Mouse (Mus musculus): ENCODE data around the gene Gm42674.

Gm42674 gene

DNA sequence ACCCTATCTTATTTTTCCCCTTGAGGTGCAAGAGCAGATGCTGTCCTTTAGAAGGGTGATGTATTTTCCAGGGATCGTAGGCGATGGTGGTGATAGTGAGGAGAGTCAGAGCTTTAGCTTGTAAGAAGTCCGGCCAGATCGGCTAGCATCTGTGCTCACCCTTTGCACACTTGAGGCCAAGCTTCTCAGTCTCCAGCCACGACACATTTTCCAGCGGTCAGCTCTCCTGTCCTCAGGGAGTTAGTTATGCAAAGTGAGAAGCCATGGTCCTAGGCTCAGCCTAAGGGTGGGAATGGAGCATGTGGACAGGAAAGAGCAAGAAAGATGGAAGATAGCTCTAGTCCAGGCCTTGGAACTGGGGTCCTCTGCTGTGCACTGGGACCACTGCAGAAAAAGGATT lies 4.9 kb upstream of the Gm42674 start:
- intact Hi-C loops (cut with DNase I): no loop called here

GRCm38 (mm10) chr3:90597736-90598135 lies 4.0 kb upstream of the Gm42674 start:
- intact Hi-C loops (cut with DNase I): no loop called here

DNA sequence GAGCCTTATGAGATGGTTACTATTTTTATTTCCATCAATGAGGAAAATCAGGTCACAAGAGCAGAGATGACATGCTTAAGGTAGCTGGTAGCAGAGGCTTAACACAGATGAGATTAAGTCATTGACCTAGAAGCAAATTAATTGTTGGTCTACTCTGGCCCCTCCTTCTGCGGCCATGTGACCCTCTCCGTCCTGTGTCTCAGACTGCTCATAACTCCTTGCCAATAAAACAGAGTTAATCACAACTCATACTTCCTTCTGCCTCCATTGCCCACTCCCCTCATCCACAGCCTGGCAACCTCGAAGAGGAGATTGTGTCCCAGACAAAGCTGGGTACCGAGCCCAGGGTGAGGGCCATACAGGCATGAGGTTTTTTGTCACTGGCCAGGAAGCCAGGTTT lies 3.5 kb upstream of the Gm42674 start:
- intact Hi-C loops (cut with DNase I): no loop called here

DNA sequence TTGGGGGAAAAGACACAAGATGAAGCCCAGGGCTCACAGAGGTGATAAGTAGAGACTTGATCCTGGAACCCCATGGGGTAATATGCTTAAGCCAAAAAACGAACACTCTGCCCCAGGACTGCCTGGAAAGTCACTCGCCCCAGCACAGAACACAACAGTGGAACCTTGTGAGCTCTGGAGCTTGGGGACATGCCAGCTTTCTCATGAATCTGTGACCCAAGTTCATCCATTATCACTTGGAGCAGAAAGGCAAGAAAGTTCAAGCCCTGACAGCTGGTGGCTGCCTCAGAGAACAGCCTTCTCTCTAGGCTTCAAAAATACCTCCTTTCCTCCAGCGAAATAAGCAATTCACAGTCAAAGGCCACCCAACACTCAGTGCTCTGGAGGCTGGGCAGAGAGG lies 2.3 kb upstream of the Gm42674 start:
- intact Hi-C loops (cut with DNase I): no loop called here

DNA sequence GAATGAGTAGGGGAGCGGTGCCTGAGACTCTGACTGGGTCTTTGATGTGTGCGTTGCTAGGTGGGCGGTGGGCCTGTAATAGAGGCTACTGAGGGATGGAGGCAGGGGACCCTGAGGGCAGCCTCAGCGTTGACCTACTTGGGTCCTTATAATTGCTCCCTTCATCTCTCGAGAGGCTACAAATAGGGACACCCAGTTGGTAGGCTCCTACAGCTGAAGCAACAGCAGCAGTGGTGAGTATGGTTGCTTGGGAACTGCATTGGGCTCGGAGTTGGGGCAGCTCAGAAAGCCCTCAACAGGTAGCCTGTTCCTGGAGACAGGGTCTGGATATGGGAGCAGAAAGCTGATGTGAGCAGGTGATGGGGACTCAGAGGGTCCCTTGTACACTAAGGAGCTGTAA lies 1.7 kb upstream of the Gm42674 start:
- intact Hi-C loops (cut with DNase I): no loop called here

DNA sequence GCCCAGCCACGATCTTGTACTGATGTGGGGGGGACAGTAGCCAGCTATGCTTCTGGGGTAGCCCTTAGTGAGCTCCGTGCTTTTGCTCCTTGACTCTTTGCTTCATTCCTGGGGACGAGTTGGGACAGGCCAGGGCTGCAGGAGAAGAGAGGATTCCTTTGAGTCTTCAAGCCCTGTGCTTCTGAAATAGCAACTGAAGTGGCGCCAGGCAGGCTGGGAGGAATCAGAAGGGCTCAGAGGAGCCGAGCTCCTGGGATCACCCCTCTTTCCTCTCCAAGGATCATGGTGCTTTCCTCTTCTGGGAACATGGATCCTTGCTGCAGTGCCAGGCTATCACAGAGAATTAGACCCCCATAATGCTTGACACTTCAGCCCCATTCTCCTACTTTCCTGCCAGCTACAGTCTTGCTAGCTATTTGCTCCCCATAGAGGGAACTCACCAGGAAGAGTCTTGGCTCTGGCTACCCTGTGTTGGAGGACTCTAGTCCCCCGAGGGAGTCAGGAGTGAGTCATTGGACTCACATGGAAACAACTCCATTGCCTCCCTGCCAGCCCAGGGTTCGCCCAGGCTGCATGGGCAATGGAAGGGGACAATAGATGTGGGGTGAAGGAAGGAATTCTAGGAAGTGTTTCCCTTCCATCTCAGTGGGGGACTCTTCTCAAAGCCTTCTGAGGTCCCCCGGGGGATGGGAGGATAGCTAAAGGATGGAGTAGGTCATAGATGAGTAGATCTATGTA lies 1.1 kb upstream of the Gm42674 start:
- intact Hi-C loops (cut with DNase I): no loop called here

- intact Hi-C loops (cut with DNase I): no loop called here
These were observed 1.9 kb downstream of the Gm42674 start, which contains the start of gene S100a4 for GRCm38 (mm10) chr3:90603623-90604022. Gene S100a4 (plus strand): TSS chr3:90603771.

- intact Hi-C loops (cut with DNase I): no loop called here
These were observed 2.7 kb downstream of the Gm42674 start for GRCm38 (mm10) chr3:90604416-90604815.

DNA sequence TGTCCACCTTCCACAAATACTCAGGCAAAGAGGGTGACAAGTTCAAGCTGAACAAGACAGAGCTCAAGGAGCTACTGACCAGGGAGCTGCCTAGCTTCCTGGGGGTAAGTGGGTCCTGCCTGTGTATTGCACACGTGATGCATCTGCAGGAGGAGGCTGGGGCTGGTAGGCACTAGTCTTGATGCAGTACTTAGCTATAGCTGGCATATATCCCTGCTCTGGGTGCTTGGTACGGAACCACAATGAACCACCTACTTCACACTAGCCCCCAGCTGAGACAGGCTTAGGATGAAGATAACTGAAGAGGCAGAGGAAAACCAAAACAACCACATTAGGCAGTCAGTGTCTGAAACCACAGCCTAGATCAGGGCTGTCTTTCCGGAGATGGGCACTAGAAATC lies 3.3 kb downstream of the Gm42674 start:
- intact Hi-C loops (cut with DNase I): no loop called here

GRCm38 (mm10) chr3:90605736-90606135 lies 4.0 kb downstream of the Gm42674 start:
- intact Hi-C loops (cut with DNase I): no loop called here

GRCm38 (mm10) chr3:90606185-90606584 lies 4.5 kb downstream of the Gm42674 start:
- intact Hi-C loops (cut with DNase I): no loop called here

DNA sequence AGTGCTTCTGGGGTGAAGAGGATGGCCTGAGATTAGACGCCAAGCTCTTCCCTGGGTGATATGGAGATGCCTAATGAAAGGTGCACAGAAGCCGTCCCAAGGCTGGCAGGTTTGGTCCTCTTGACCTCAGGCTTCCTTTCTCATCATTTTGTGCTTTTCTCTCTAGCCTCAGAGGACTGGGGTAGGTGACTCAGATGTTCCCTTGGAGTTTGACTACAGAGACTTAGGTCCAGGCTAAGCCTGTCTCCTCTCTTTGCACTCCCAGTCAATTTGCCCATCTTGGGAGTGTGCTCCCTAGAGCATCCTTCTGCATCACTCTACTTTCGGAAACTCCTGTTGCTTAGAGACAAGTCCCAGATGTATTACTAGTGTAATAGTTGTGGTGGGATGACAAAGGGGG lies 5.7 kb downstream of the Gm42674 start:
- intact Hi-C loops (cut with DNase I): no loop called here

DNA sequence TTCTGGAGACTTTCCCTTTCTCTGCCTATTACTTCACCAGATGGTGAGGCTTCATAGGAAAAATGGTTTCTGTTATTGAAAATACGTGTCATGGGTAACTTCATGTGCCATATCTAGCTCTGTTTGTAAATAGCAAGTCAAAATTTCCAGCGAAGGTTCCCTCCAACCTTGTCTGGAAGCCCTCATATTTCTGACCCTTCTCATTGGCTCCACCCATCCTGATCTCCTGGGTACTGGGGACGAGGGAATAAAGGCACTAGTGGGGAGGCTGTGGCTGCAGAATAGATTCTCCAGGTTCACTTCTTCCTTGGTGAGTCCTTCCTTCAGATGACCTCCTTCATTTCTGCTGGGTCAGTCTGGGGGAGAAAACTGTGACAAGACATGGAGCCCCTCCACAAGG lies 6.5 kb downstream of the Gm42674 start, which contains the start of gene S100a5:
S100a5 (plus strand) TSS at position 301 of the 400 bp plus-strand sequence.
- intact Hi-C loops (cut with DNase I): no loop called here

GRCm38 (mm10) chr3:90609102-90609501 lies 7.4 kb downstream of the Gm42674 start:
- intact Hi-C loops (cut with DNase I): no loop called here

GRCm38 (mm10) chr3:90611494-90611893 lies 9.8 kb downstream of the Gm42674 start:
- intact Hi-C loops (cut with DNase I): no loop called here

- intact Hi-C loops (cut with DNase I): no loop called here
These were observed 10.4 kb downstream of the Gm42674 start for GRCm38 (mm10) chr3:90612061-90612460.

- intact Hi-C loops (cut with DNase I): no loop called here
These were observed 11.1 kb downstream of the Gm42674 start, which contains the start of gene S100a6 for GRCm38 (mm10) chr3:90612728-90613291. Gene S100a6 (plus strand): TSS chr3:90612882.

- intact Hi-C loops (cut with DNase I): no loop called here
These were observed 11.9 kb downstream of the Gm42674 start for GRCm38 (mm10) chr3:90613461-90614147.

GRCm38 (mm10) chr3:90614148-90614530 lies 12.4 kb downstream of the Gm42674 start:
- intact Hi-C loops (cut with DNase I): no loop called here

DNA sequence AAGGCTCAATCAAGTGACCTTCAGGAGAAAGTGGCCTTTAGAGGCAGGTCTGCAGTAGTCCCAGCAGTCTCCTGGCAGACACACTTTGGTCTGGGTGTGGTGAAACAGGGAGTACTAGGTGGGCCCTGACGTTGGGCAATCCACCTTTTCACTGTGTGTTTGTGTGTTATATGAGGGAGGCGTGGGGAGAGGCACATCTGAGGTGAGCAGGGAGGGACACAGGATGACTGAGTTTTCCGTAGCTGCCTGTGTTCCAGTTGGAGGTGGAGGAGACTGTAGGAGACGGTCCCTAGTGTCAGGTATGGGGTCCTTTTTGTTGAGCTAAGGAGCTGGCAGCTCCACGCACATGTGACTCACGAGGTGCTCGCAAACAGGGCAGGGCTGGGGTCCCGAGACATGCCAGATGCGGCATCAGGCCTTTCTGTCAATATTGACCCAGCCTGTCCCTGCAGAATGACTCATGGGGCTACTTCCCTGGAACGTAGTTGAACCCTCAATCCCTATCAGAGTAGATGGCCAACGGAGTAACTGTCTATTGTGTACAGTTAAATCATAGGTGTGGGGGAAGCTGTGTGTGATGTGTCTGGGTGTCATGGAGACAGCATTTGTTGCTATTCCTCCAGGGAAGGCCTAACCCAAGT lies 13.0 kb downstream of the Gm42674 start:
- intact Hi-C loops (cut with DNase I): loop anchor here (1.0 kb wide), 1 partner anchor 29 kb away; no protein-coding TSS in a partner anchor

GRCm38 (mm10) chr3:90615415-90615814 lies 13.7 kb downstream of the Gm42674 start:
- intact Hi-C loops (cut with DNase I): loop anchor here (1.0 kb wide), 1 partner anchor 30 kb away; no protein-coding TSS in a partner anchor

DNA sequence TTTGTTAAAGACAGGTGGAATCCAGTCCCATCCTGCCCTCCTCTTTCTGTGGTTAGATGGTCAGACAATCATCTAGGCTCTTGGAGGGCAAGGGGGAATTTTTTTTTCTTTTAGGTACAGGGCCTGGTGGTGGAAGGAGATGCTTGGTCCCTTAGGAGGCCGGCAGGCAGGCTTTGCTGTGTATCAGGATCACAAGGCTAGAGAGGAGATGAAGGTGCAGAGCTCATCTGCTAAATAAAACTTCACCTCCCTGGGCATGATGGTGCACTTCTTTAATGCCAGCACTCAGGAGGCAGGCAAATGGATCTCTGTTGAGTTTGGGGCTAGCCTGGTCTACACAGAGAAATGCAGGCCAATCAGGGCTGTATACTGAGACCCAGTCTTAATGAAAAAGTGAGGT lies 14.2 kb downstream of the Gm42674 start:
- intact Hi-C loops (cut with DNase I): loop anchor here (1.0 to 2.0 kb wide), 2 partner anchors 31 to 91 kb away; no protein-coding TSS in a partner anchor
